Mouse (Mus musculus) thymus, adult 18-20 months (tissue): ENCODE results near the gene Neu4.
A peak's percentile ranks its signal among the peaks of the same experiment; 100 is the strongest.
"Not testable (repeated sequence)": the region's sequence is repeated elsewhere in the genome, so short reads cannot be mapped to it uniquely, and the experiment has no call there.

Experiments
- DNase-seq, 2 experiments: peaks; one replicate each; pipeline ENCODE4 v3.0.0; 2022; ENCODE audit warnings: mixed read lengths in 2 of 2

Neu4 gene

DNA sequence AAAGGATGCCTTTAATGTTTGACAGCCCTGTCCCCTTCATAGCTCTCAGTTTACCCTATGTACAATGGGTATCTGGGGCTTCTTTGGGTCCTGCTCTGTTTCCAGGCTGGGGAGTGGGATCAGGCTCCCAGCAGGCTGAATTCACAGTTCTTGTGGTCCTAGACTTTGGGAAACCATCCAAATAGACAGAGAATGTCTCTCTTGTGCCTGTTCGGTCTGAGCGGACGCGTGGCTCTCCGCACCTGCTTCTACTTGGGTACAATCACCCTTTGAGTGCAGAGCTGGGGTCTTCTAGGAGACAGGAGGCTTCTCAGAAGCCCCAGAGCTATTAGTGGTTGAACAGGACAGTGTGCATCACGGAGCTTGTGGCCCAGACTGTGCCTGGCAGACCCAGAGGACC lies at the start of gene Neu4:
TSS of gene Neu4 (plus strand) at position 301 of the 400 bp plus-strand sequence.
- no peak for DNase-seq

DNA sequence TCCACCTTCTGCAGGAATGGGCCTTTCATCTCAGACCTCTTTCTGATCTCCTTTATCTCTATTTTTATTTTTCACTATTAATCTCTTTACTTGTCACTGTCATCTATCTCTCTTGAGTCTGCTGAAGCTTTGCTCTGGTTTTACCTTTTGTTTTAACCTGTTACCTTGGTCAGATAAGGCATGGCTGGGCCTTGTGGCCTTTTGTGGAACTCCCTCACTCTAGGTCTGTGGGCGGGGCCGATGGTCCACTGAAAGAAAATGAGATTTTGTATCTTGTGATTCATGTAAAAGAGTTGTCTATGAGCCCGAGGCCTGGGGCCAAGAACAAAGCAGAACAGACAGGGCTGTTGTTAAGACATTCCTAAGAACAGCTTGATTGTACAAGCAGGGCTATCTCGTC lies 49.5 kb upstream of the Neu4 start:
- not testable (repeated sequence) for DNase-seq

DNA sequence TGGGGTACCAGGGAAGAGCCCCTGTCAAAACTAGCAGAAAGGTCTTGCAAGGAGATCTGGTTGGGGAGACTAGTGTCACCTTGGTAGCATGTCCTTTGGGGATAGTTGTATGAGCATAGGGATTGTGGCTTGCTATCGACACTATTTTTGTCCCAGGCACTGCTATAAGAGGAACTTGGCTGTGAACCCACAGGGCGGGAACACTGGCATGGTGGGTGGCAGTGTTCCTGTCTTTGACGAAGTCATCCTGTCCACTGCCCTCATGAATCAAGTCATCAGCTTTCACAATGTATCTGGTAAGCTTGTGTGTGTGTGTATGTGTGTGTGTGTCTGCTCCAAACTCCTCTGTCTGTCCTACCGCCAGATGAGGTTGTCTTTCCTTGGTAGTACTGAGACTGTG lies 44.5 kb upstream of the Neu4 start:
- not testable (repeated sequence) for DNase-seq

DNA sequence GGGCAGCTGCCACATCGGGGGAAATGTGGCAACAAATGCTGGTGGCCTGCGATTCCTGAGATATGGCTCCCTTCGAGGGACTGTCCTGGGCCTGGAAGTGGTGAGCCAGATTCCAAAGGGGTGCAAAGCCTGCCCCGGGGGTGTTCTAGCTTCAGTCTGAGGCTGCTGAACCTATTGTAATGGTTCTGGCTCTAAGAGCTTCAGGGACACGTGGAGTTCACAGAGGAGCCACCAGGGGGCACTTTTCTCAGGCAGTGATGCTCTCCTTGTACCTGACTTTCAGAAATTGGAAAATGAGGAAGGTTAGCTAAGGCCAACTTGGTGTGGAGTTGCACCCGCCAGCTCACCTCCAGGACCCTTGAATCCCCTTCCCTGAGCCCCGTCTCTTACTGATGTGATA lies 42.0 kb upstream of the Neu4 start:
- DNase-seq = not testable (repeated sequence)

DNA sequence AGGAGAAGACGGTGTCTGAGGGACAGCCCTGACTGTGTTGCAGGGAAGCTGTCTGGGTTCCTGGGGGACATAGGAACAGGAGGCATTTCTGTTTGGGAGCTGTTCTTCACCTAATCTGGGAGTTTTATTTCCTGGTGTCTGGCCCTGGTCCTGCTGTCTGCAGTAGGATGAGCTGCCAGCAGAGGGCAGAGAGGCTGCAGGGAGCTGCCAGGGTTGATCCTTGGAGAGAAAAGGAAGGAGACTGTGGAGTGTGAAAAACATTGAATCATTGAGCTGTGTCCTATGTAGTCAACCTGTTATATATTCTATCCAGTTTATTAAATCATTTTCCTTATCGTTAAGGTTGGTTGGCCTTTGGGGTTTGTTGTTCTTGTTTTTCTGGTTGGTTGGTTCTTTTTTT lies 39.3 kb upstream of the Neu4 start:
- DNase-seq = not testable (repeated sequence)

DNA sequence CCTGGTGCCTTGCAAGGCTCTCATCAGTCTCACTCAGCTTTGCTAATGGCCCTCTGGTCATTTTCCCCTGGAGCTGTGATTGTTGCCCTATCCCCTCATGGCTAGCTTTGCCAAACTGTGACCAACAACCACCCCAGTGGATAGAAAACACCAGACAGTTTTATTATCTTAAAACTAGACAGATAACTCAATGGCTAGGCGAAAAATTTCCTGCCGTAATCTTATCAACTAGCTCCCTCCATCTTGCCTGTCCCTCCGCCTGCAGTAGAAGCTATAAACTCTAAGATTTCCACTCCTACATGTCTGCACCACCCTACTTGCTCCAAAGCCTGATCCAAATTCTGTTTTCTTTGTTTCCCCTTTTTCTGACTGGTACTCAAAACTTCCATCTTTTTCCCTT lies 34.1 kb upstream of the Neu4 start:
- DNase-seq = no peak

DNA sequence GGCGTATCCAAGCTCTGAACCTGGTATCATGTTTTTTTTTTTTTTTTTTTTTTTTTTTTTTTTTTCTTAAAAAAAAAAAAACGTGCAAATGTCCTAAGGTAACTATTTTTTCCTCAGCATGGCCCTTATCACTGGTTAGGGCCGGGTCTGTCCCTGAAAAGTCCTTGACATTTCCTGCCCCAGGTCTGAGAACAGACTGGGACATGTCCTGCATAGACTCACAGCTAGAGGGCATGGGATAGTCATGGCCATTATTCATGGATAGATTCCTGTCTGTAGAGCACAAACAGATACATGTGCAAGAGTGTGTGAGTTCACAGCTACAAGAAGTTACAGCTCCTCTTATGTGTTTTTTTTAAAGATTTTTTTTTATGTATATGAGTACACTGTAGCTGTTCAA lies 31.5 kb upstream of the Neu4 start:
- DNase-seq = no peak

DNA sequence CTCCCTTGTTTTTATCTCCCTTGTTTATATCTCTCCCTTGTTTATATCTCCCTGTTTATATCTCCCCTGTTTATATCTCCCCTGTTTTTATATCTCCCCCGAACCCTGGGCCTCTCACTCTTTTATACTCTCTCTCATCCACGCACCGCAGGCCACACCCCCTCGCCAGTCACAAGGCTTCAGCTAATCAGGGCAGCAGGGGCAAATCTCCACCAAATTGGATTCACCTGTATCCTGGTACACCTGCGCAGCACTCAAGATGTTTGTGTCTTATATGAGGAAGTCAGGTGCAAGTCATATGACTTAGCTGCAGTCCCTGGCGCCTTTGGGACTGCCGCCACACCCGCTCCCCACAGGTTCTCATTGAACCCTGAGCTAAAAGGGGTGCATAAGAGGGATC lies 30.0 kb upstream of the Neu4 start, which contains the start of gene Gal3st2c:
TSS of gene Gal3st2c (plus strand) at position 301 of the 400 bp plus-strand sequence.
- not testable (repeated sequence) for DNase-seq

DNA sequence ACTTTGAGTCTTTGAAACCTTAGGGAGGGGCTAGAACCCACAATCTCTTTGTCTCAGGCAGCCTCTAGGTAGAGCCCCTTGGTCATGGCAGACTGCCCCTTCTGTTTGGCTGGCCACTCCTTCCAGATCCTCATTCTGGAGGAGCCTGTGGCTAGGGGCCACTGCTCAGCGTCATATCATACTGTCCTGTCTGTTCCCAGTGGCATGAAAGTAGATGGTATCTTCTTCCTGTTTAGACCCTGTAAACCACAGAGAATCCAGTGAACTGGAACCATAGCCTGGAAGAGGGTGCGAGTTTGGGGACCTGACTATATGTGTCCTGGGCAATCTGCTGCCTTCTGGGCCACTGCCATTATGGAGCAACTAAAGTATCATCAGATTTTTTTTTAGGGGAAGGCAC lies 29.2 kb upstream of the Neu4 start:
- DNase-seq = not testable (repeated sequence)

DNA sequence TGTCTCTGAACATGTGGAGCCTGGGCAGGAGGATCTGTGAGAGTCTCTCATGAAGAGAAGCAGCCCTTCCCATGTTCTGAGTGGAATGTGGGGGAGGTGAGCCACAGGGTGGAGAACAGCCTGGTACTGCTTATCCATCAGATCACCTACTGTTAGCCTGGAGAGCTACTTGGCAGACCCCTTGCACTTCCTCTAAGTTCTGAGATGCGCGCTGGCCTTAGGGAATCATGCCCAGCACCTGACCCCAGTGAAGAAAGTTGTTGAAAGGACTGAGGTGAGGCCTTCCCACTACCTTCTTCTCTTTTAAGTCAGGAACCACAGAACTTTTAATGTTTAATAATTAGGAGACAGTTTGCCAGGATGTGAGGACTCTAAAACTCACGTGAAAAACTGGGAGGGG lies 28.8 kb upstream of the Neu4 start:
- DNase-seq = not testable (repeated sequence)

DNA sequence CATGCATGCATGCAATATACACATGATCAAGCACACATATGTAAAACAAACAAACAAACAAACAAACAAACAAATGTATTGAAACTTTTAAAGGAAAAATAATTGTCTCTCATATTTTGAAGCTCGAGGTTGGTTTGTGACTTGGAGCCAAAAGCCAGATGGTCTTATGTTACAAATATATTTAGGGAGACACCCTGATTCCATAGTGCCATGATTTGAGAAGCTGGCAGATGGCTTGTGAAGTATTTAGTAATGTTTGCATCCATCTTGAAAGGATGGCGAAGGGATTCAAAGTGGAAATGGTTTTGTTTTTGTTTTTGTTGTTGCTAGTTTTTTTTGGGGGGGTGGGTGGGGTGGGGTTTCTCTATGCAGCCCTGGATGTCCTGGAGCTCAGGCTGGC lies 19.2 kb upstream of the Neu4 start:
- no peak for DNase-seq

DNA sequence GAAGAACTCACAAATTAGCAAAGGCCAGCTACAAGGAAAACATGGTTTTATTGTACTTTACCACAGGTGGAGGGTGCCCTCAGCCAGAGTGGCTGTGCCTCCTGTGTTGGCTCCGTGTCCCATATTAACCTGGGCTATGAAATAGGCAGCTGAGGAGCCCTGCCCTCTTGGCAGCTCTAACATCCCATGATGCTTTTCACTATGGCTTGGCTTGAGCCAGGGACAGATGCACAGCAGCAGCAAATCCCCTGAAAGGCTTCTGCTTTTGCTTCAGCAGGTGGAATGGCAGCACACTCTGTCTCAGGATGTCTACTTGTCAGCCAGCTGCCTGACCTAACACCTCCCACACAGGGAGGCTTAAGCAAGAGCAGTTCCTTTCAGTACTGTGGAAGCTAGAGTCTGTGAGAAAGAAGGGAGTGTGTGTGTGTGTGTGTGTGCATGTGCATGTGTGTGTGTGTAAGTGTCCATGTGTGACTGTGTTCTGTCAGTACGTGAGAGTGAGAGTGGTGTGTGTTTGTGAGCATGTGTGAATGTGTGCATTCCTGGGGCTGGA lies 14.2 kb upstream of the Neu4 start:
- not testable (repeated sequence) for DNase-seq

DNA sequence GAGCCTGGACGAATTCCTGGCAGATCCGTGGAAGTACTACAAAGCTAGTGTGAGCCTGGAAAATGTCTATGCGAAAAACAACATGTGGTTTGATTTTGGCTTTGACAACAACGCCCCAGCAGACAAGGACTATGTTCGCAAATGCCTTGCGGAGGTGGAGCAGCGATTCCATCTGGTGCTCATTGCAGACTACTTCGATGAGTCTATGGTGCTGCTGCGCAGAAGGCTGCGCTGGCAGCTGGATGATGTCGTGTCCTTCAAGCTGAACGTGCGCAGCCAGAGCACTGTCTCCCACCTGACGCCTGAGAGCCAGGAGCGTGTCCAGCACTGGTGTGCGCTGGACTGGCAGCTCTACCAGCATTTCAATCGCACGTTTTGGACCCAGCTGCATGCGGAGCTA lies 11.4 kb upstream of the Neu4 start:
- not testable (repeated sequence) for DNase-seq

DNA sequence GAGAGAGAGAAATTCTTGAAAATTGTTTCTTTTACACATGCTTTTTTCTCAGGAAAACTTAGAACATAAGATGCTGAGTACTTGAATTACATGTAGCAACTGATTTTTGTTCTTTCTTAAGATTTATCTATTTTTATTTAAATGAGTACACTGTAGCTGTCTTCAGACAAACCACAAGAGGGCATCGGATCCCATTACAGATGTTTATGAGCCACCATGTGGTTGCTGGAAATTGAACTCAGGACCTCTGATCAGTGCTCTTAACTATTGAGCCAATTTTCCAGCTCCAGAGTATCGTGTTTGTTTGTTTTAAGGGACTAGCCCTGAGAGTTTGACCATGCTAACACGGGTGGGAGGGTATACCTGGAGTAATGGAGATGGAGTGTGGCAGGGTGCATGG lies 8.6 kb upstream of the Neu4 start:
- no peak for DNase-seq

DNA sequence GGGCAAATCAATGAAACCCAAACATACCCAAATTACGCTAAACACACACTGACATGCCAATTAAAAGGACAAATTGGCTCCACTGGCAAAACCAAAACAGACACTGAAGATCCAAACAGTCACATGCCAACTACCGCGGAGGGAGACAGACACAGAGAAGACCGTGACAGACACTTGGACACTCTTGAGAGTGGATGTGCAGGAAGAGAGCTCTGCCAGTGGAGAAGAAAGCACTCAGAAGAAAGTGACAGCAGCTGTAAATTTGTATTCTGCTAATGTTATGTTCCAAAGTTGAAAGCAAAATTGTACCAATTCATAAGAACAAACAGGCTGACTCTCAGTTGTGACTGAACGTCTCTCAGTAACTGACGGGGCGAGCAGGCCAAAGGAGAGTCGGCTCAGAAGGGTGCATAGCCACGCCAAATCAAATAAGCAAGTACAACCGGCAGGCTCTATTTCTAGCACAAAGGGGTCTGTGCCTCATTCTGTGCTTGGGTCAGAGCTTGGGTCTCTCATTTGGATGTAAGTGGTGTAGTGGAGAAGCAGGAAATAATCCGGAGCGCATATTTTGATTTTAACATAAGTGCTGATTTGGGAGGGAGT lies 7.4 kb downstream of the Neu4 start:
- DNase-seq = no peak

DNA sequence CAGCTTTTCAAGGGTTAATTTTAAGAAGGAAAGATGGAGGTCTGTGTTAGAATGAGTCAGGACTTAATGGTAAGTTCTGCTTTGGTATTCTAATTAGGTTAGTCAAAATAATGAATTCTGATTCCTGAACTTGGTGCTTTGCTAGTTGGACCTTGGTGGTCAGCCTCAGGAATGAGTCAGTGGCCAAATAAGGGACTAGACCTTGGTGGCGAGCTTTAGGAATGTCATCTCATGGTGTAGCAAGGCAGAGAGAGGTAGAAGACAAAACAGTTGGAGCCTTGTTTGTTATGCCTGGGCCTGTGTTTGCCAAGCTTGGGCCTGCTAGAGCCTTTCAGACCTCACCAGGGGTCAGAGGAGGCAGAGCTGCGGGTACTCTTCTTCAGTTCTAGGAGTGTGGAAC lies 8.5 kb downstream of the Neu4 start:
- DNase-seq = no peak

DNA sequence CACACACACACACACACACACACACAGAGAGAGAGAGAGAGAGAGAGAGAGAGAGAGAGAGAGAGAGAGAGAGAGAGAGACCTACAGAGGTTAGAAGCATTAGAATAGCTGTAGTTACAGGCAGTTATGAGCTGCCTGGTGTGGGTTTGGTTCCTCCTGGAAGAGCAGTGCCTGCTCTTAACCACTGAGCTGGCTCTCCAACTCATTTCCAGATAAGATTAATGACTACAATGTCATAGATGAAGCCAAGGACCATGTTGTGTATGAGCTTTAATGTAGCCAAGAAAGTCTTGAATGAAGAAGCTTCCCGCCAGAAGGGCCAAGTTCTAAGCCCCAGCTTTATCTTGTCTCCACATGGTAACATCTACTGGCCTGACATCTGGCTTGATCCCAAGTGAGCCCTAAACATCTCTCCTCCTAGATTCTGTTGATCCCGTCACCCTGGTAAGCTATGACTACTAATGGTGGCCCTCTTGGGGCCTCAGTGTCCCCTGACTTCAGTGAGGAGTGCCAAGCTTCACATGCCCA lies 12.9 kb downstream of the Neu4 start:
- no peak for DNase-seq

DNA sequence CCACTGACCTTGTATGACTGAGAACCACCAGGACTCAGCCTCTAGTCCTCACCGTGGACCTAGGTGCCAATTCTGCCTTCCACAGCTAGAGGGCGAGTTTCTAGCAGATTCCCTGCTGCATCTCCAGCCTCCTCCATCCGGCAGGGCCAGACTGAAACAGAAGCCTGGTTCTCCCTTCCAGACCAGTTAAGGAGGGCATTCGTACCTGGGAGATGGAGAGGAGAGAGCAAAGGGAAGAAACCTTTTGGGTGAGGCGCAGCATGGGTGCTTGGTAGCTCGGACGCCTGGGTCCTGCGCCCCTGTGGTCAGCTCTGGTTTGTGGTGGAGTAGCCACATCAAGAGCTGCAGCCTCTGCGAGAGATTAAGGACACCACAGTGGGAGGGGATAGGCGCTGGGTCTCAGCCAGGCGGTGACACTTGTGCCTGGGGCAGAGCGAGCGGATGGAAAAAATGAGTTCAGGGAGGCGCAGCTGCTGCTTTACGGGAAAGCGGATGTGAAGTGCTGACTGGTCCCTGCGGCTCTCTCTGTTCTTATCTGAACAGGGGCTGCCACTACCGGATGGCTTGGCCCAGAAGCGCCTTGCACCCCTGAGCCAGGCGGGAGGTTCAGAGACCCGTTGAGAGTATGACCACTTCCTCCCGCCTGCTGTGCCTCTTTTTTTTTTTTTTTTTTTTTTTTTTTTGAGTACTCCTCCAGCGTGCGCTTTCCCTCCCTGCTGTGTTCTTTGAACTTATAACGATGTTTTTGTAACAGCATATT lies 14.9 kb downstream of the Neu4 start:
- DNase-seq = peak; percentile 79 to 87

DNA sequence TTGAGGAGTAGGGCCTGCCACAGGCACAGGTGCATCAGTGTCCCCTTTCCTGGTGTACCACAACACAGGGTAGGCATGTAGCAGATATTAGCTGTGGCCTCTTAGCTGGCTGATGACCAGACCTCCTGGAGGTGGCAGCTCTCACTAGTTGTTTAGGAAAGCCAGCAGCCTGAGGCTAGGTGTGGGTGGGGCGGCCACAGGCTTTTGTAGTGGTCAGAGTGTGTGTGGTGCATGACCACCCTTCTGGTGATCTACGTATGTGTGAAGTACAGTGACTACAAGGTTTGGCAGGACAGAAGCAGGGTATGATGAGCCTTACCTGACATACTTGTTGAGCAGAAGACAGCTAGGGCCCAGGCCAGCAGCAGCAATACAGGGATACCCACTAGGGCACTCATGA lies 20.1 kb downstream of the Neu4 start:
- no peak for DNase-seq

DNA sequence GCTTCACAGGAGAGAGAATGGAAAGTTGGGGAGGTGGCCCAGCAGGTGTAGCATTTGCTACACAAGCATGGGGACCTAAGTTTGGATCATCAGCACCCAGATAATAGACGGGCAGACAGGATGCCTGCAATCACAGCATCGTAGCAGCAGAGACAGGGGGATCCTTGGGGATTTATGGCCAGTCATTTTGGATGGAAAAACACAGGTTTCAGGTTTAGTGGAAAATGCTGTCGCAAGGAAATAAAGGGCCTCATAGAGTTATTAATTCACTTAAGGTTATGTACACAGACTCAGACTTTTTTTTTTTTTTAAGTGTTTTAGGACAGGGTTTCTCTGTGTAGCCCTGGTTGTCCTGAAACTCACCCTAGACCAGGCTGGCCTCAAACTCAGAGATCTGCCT lies 25.3 kb downstream of the Neu4 start:
- no peak for DNase-seq

DNA sequence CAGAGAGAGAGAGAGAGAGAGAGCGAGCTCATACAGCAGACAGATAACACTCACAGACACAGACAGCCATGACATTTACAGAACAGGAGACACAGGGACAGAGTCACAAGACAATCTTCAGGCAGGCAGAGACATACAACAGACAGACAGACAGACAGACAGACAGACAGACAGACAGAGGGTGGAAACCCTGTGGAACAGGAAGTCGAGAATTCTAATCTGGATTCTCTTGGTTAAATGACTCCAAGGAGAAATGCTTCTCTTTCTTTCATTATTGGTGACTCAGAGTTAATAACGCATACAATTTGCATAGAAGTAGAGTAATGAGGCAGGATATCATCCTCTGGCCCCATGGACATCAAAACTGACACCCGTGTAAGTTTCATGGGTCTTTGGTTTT lies 26.3 kb downstream of the Neu4 start:
- DNase-seq = no peak

DNA sequence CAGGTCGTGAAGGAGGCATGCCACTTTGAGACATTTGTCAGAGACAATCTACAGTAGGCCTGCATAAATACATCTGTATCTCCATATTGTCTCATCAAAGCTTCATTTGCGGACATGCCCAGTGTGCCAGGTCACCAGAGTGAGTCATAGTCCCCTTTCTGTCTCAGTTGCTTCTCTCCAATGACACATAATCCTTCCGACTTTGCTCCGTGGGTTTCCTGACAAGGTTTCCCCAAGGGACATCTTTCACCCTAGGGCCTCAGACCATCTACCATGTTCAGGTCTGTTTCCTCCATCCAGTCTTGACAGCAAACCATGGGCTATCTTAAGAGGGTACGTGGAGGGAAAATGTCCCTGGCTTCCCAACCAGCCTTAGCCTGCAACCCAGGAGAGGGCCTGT lies 30.9 kb downstream of the Neu4 start:
- DNase-seq = no peak

DNA sequence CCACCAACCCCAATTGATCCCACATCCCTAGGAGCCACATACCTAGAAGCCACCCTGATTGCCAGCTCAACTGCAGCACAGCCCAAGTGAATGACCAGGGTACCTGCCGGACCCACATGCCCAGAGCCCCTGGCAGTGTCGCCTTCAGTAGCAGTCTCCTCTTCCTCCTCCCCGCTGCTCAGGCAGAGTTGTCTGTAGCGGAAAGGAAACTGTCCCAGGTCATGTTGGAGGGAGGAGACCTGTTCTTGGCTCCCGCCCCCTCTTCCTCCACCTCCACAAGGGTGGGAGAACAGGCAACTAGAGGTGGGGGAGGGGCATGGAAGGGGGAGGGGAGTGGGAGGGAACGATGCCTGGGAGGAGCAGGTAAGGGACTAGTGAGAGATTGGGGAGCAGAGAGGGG lies 32.1 kb downstream of the Neu4 start, which contains the start of gene Pdcd1:
TSS of gene Pdcd1 (minus strand) at position 181 of the 400 bp plus-strand sequence.
- DNase-seq = peak in 1 of 2 experiments; percentile 59
